Mouse (Mus musculus): Measurements from ENCODE around the gene Sorcs1.

- TF ChIP-seq TAL1 (IDR thresholded peaks at IDR 0.05; ENCODE audit: low read length) (no peak), GATA1 (IDR thresholded peaks at IDR 0.05; ENCODE audit: low read length) (no peak)
Observed at GRCm38 (mm10) chr19:50171849-50172248, 506.6 kb downstream of the Sorcs1 start.

Measured in erythroblast, embryonic 14.5 days (primary cell).